Mouse (Mus musculus) skeletal muscle tissue, postnatal 0 days (tissue): Measurements from ENCODE around the gene Hist1h2bh. TPM values are rescaled to one million over a fixed set of nuclear protein-coding genes. Genes with fewer than 3 reads are reported as not detected.

Experiments used
- polyA plus RNA-seq: library from polyadenylated mRNA; unstranded; fragments of >200 nt; fragmentation: Nextera tagmentation; extraction: Ambion mirVana; gene quantifications from 2 replicates; pipeline ENCODE4 v1.2.1, GENCODE M21; 2015

Hist1h2bh gene
- polyA plus RNA-seq = 0.44 and 0.72 TPM in 2 replicates

DNA sequence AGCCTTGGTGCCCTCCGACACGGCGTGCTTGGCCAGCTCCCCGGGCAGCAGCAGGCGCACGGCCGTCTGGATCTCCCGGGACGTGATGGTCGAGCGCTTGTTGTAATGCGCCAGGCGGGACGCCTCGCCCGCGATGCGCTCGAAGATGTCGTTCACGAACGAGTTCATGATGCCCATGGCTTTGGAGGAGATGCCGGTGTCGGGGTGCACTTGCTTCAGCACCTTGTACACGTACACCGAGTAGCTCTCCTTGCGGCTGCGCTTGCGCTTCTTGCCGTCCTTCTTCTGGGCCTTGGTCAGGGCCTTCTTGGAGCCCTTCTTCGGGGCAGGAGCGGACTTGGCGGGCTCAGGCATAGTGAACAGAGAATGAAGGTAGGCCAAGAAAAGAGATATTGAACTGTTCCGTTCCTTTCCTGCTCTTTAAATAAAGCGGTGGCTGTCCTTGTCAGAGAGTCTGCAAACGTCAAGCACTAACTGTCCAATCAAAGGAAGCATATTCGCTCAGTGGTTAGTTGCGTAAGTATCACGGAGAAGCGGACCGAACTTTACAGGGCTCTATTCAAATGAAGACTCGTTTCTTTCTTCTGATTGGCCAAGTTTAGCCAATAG, at the start of gene Hist1h2bh:
Hist1h2bh (minus strand) TSS at position 394 of the 609 bp plus-strand sequence.

GRCm38 (mm10) chr13:23581408-23582218, 38.4 kb upstream of the Hist1h2bh start, which contains the start of gene Hist1h4d:
Gene Hist1h4d, plus strand, starts transcription at chr13:23581598.

GRCm38 (mm10) chr13:23575271-23575851, 32.2 kb upstream of the Hist1h2bh start, which contains the start of gene Hist1h3d:
Gene Hist1h3d, plus strand, starts transcription at chr13:23575763.

GRCm38 (mm10) chr13:23573898-23574524, 30.8 kb upstream of the Hist1h2bh start, which contains the start of the genes Hist1h2bf and Hist1h2ad:
Gene Hist1h2bf, minus strand, starts transcription at chr13:23574196.
Gene Hist1h2ad, plus strand, starts transcription at chr13:23574381.

DNA sequence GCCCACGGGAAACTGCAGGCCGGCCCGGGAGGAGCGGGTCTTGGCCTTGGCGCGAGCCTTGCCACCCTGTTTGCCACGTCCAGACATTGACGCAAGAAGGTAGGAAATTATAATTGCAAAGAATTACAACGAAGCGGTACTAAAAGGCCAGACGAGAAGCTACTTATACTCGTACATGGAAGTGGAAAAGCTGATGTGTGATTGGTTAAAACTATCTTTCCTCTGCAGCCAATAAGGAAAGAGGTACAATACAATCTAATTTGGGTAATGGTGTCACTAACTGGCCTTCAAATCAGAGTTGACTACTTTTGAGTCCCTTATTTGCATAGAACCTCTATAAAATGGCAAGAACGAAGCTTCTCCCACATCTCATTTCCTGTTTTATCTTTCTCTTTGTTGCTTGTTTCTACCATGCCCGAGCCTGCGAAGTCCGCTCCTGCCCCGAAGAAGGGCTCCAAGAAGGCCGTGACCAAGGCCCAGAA, 27.9 kb upstream of the Hist1h2bh start, which contains the start of the genes Hist1h2ae and Hist1h2bg:
Hist1h2ae (minus strand) TSS at position 199 of the 482 bp plus-strand sequence.
Hist1h2bg (plus strand) TSS at position 375 of the 482 bp plus-strand sequence.

DNA sequence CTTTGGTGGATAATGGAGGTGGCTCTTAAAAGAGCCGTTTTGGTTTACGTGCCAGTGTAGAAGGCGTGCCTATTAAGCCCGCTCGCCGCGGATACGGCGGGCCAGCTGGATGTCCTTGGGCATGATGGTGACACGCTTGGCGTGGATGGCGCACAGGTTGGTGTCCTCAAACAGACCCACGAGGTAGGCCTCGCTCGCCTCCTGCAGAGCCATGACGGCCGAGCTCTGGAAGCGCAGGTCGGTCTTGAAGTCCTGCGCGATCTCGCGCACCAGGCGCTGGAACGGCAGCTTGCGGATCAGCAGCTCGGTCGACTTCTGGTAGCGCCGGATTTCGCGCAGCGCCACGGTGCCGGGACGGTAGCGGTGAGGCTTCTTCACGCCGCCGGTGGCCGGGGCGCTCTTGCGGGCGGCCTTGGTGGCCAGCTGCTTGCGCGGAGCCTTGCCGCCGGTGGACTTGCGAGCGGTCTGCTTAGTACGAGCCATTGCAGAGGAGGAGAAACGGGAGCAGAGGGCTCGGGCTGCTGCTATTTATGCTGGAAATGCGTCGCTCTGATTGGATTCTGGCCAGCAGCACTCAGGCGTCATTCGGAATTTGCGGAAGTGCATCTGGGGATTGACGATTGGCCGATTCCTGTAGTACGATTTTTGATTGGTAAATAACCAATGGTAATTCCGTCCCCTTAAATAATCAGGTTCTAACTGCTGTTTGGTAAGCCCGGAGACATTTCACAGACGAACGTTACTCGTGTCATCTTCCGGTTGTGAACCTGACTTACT, 18.9 kb upstream of the Hist1h2bh start, which contains the start of gene Hist1h3e:
Hist1h3e (minus strand) TSS at position 487 of the 777 bp plus-strand sequence.

DNA sequence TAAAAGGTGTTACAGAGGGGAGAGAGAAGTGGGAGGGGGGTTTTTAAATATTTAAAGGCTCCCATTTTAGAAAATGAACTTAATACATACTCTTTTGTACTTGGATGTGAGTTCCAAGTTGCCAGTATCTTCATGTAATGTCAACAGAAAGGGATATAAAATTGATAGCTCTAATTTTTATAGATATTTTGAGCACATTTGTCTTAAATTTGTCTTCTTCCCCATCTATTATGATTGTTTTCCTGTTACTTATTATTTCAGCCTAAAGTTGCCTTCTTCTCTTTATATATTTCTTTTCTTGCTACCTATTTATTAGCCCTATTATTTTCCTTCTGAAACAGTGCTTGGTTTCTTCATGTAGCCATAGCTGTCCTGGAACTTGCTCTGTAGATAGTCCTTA, 9.8 kb upstream of the Hist1h2bh start, which contains the start of gene Hist1h1d:
Hist1h1d (plus strand) TSS at position 301 of the 400 bp plus-strand sequence.

GRCm38 (mm10) chr13:23551146-23551834, 8.1 kb upstream of the Hist1h2bh start, which contains the start of gene Hist1h4f:
Gene Hist1h4f, minus strand, starts transcription at chr13:23551648.

DNA sequence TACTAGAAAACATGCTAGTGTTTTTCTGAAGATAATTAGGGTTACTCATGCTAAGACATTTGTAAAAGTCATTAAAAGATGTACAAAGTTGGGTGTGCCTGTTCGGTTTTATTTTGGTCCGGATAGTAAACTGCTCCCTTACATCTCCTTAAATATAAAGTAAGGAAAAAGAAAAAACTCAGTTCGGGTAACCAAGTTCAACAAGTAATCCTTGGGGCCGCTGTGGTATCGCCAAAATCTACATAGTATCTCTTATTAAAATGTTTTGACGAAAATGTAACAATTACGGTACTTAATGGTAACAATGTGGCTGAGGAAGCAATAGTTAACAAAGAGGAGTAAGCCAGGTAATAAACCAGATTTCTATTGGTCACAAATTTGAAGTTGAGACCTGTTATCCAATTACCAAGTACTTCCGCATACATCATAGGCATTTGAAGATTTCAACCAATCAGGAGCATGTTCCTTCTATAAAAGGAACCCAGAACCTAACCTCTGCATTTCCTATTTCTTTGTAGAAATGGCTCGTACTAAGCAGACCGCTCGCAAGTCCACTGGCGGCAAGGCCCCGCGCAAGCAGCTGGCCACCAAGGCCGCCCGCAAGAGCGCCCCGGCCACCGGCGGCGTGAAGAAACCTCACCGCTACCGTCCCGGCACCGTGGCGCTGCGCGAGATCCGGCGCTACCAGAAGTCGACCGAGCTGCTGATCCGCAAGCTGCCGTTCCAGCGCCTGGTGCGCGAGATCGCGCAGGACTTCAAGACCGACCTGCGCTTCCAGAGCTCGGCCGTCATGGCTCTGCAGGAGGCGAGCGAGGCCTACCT, 984 bp upstream of the Hist1h2bh start, which contains the start of gene Hist1h3f:
Hist1h3f (plus strand) TSS at position 88 of the 822 bp plus-strand sequence.

GRCm38 (mm10) chr13:23535137-23536075, 7.8 kb downstream of the Hist1h2bh start, which contains the start of gene Hist1h3g:
Gene Hist1h3g, plus strand, starts transcription at chr13:23535422.

DNA sequence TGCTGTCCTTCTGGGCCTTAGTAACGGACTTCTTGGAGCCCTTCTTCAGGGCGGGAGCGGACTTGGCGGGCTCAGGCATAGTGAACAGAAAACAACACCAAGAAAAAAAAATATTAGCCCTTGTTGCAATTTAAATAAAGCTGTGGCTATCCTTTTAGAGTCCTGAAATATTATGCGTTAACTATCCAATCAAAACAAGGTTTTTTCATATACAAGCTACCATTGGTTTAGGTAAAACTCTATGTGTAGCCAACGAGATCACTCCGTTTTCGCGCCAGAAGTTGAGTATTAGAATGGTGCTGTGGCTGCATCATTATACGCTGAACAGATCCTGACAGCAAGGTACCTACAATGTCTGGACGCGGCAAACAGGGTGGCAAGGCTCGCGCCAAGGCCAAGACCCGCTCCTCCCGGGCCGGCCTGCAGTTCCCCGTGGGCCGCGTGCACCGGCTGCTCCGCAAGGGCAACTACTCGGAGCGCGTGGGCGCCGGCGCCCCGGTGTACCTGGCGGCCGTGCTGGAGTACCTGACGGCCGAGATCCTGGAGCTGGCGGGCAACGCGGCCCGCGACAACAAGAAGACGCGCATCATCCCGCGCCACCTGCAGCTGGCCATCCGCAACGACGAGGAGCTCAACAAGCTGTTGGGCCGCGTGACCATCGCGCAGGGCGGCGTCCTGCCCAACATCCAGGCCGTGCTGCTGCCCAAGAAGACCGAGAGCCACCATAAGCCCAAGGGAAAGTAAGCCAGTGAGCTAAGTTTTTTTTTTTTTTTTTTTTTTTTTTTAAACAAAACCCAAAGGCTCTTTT, 9.4 kb downstream of the Hist1h2bh start, which contains the start of gene Hist1h2af:
Hist1h2af (plus strand) TSS at position 347 of the 808 bp plus-strand sequence.

GRCm38 (mm10) chr13:23530901-23531875, 12.0 kb downstream of the Hist1h2bh start, which contains the start of gene Hist1h4h:
Gene Hist1h4h, plus strand, starts transcription at chr13:23531050.

